Mouse (Mus musculus) forebrain, embryonic 13.5 days (tissue): ENCODE data around the gene Oard1. TPM values are rescaled to one million over a fixed set of nuclear protein-coding genes. Genes with fewer than 3 reads are reported as not detected.

Experiments
- ATAC-seq: fragments of 200-750 bp; cut with Nextera tagmentation; 2 replicates; pipeline ENCODE4 v1.8.0; 2017
- H3K27ac ChIP-seq: fragments of 300-500 bp; sonication (generic); 2 replicates; pipeline ENCODE4 v1.5.1; 2015; ENCODE audit warnings: inconsistent platforms, mild to moderate bottlenecking, moderate library complexity
- H3K27me3 ChIP-seq: fragments of 300-500 bp; sonication (generic); 2 replicates; pipeline ENCODE4 v1.6.1; 2015; ENCODE audit warnings: mild to moderate bottlenecking, inconsistent platforms
- H3K36me3 ChIP-seq: fragments of 300-500 bp; sonication (generic); 2 replicates; pipeline ENCODE4 v1.6.1; 2015; ENCODE audit warnings: mild to moderate bottlenecking, inconsistent platforms; ENCODE audit not compliant: poor library complexity, severe bottlenecking
- H3K4me1 ChIP-seq: fragments of 300-500 bp; sonication (generic); 2 replicates; pipeline ENCODE4 v1.6.1; 2015; ENCODE audit warnings: inconsistent platforms
- H3K4me2 ChIP-seq: fragments of 300-500 bp; sonication (generic); 2 replicates; pipeline ENCODE4 v1.6.1; 2015; ENCODE audit warnings: inconsistent platforms, mild to moderate bottlenecking, moderate library complexity
- H3K4me3 ChIP-seq: fragments of 300-500 bp; sonication (generic); 2 replicates; pipeline ENCODE4 v1.5.1; 2015; ENCODE audit warnings: mild to moderate bottlenecking, inconsistent platforms
- H3K9ac ChIP-seq: fragments of 300-500 bp; sonication (generic); 2 replicates; pipeline ENCODE4 v1.6.1; 2015; ENCODE audit warnings: mild to moderate bottlenecking, inconsistent platforms
- H3K9me3 ChIP-seq: fragments of 300-500 bp; sonication (generic); replicated peaks from 2 replicates; pipeline ENCODE4 v1.6.1; 2016; ENCODE audit warnings: inconsistent platforms
- WGBS: fragments of 180-500 bp; shearing (Covaris S2); methylation state at CpG from one replicate; pipeline ENCODE4 v1.1.7; 2015; 5-methylcytosine and 5-hydroxymethylcytosine counted together
- polyA plus RNA-seq: library from polyadenylated mRNA; unstranded; fragments of >200 nt; fragmentation: Nextera tagmentation; extraction: Ambion mirVana; gene quantifications from 2 replicates; pipeline ENCODE4 v1.2.1, GENCODE M21; 2015

Gene Oard1
- polyA plus RNA-seq, 1 experiment from 2014 or later = 74.4 TPM

DNA sequence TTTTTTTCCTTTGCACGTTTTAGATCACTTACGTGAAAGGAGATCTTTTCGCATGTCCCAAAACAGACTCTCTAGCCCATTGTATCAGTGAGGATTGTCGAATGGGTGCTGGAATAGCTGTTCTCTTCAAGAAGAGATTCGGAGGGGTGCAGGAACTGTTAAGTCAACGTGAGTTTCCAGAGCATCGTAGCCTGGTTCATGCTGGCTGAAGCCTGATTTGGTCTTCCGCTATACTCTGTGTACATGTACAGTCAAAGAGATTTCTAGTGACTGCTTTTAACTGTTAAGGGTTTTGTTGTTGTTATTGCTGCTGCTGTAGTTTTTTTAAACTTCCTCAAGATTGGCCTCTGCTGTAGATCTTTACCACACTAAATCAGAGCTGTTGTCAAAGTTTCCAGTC is 1.4 kb downstream of the Oard1 start:
- Histone ChIP-seq H3K27me3 (no peaks in the 10 kb centered on the region), H3K4me2 (peak overlapping the region; percentile 68), H3K4me3 (peak overlapping the region; percentile 83), H3K36me3 (peaks cover 35% of the 10 kb centered on the region), H3K4me1 (peaks cover 35% of the 10 kb centered on the region), H3K9me3 (no peaks in the 10 kb centered on the region), H3K9ac (peak overlapping the region; percentile 80), H3K27ac (peak overlapping the region; percentile 98)
- 51% methylated on average over 8 of the region's 8 CpGs for WGBS
- ATAC-seq = no peak

DNA sequence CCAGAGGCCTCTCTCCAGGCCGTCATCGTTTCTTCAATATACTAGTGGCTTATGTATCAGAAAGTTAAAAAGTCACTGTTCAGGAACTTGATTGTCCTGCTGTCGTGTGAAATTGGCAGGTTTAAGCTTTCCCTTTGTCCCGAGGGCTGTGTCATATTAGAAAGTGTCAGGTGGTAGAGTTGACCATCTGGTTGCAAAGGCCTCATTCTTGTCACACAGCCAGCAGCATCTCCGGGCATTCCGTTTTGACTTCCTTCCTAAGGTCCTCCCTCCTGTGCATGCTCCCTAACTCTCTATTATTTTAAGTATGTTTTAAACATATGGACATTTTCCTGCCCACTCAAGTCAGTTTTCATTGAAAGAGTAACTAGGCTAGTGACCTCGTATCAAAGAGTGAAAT is 6.2 kb downstream of the Oard1 start:
- Histone ChIP-seq H3K4me1 (peaks cover 14% of the 10 kb centered on the region), H3K4me3 (no peak overlapping the region), H3K9ac (no peak overlapping the region), H3K27me3 (no peaks in the 10 kb centered on the region), H3K9me3 (no peaks in the 10 kb centered on the region), H3K4me2 (no peak overlapping the region), H3K36me3 (peaks cover 53% of the 10 kb centered on the region), H3K27ac (no peak overlapping the region)
- WGBS = 89% methylated on average over 7 of the region's 7 CpGs
- no peak for ATAC-seq

DNA sequence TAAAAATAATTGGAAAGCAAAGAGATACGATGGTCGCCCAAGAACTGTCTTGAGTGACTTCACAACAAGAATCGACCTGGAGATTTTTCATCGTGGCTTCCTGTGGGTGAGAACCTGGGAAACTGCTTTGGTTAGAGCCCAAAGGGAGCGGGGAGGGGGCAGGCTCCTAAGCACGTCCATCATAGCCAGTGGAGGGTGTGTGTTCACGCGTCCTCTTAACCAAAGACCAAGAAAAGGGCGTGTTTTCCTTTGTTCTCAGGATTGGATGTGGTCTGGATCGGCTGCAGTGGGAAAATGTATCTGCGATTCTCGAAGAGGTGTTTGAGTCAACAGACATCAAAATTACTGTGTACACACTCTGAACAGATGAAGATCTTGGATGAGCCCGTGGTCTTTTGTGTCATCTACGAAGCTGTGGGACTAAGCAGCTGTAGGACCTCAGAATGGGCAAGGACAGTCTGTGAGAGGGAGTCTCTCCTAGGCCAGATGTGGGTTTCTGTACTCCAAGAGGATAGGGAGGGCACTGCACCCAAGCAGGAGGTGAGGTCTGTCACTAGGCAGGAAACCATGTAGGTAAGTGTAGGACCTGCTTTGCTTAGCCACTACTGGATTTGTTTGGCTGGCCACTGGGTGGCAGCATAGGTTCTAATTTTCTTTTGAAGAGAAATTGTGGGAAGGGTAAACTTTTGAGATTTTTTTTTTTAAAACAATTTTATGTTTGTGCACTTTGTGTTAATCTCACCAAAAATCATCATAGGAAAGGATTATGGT is 6.8 kb downstream of the Oard1 start:
- no peak overlapping the region for H3K4me3 ChIP-seq
- peak; percentile 83 for ATAC-seq
- 90% methylated on average over 14 of the region's 14 CpGs for WGBS
- no peak overlapping the region for H3K27ac ChIP-seq
- H3K4me2 ChIP-seq = no peak overlapping the region
- H3K9me3 ChIP-seq = no peaks in the 10 kb centered on the region
- H3K9ac ChIP-seq = no peak overlapping the region
- H3K4me1 ChIP-seq = peaks cover 14% of the 10 kb centered on the region
- H3K36me3 ChIP-seq = peaks cover 53% of the 10 kb centered on the region
- no peaks in the 10 kb centered on the region for H3K27me3 ChIP-seq

GRCm38 (mm10) chr17:48417521-48417920 is 7.7 kb downstream of the Oard1 start:
- no peak for ATAC-seq
- peaks cover 51% of the 10 kb centered on the region for H3K36me3 ChIP-seq
- H3K4me3 ChIP-seq = no peak overlapping the region
- H3K4me1 ChIP-seq = peaks cover 10% of the 10 kb centered on the region
- H3K9ac ChIP-seq = no peak overlapping the region
- no peak overlapping the region for H3K27ac ChIP-seq
- H3K9me3 ChIP-seq = no peaks in the 10 kb centered on the region
- H3K27me3 ChIP-seq = no peaks in the 10 kb centered on the region
- no peak overlapping the region for H3K4me2 ChIP-seq
- 92% methylated on average over 6 of the region's 6 CpGs for WGBS

DNA sequence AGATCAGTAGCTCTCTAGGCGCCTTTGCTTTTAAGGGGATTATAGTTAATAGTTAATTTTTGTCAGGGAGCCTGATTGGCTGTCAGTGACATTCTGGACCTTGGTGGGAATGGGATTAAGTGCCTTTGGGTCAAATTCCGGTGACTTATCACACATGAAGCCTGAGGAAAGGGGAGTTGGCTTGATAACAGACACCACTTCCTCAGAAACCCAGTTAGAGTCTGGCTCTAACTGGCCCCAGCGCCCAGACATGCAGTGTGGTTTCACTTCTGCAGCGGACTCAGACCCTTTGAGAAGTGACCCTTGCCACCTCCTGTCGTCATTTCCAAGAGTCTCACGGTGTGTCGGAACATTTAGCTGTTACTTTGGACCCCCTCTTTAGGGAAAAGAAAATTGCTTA is 8.4 kb downstream of the Oard1 start:
- ATAC-seq = no peak
- H3K4me2 ChIP-seq = no peak overlapping the region
- no peak overlapping the region for H3K9ac ChIP-seq
- H3K27ac ChIP-seq = no peak overlapping the region
- peaks cover 10% of the 10 kb centered on the region for H3K4me1 ChIP-seq
- H3K36me3 ChIP-seq = peaks cover 46% of the 10 kb centered on the region
- WGBS = 91% methylated on average over 7 of the region's 7 CpGs
- no peaks in the 10 kb centered on the region for H3K9me3 ChIP-seq
- H3K27me3 ChIP-seq = no peaks in the 10 kb centered on the region
- no peak overlapping the region for H3K4me3 ChIP-seq

- H3K4me1 ChIP-seq = peaks cover 10% of the 10 kb centered on the region
- 91% methylated on average over 1 of the region's 1 CpGs for WGBS
- no peak overlapping the region for H3K4me3 ChIP-seq
- H3K27ac ChIP-seq = no peak overlapping the region
- ATAC-seq = no peak
- H3K36me3 ChIP-seq = peaks cover 41% of the 10 kb centered on the region
- H3K9me3 ChIP-seq = no peaks in the 10 kb centered on the region
- no peak overlapping the region for H3K9ac ChIP-seq
- H3K4me2 ChIP-seq = no peak overlapping the region
- H3K27me3 ChIP-seq = no peaks in the 10 kb centered on the region
These were observed 9.0 kb downstream of the Oard1 start for GRCm38 (mm10) chr17:48418781-48419180.

- peaks cover 34% of the 10 kb centered on the region for H3K36me3 ChIP-seq
- WGBS = 62% methylated on average over 2 of the region's 2 CpGs
- H3K4me1 ChIP-seq = peaks cover 10% of the 10 kb centered on the region
- H3K9me3 ChIP-seq = no peaks in the 10 kb centered on the region
- H3K9ac ChIP-seq = no peak overlapping the region
- no peak overlapping the region for H3K4me3 ChIP-seq
- no peak overlapping the region for H3K4me2 ChIP-seq
- H3K27me3 ChIP-seq = no peaks in the 10 kb centered on the region
- ATAC-seq = no peak
- no peak overlapping the region for H3K27ac ChIP-seq
These were observed 9.8 kb downstream of the Oard1 start for GRCm38 (mm10) chr17:48419571-48419970.

GRCm38 (mm10) chr17:48424237-48424636 is 14.4 kb downstream of the Oard1 start:
- Histone ChIP-seq H3K4me2 (no peak overlapping the region), H3K9me3 (no peaks in the 10 kb centered on the region), H3K4me3 (no peak overlapping the region), H3K36me3 (peaks cover 1% of the 10 kb centered on the region; the same call in 1 of the 2 replicates), H3K4me1 (peaks cover 25% of the 10 kb centered on the region), H3K9ac (no peak overlapping the region), H3K27ac (no peak overlapping the region), H3K27me3 (no peaks in the 10 kb centered on the region)
- WGBS = 78% methylated on average over 9 of the region's 9 CpGs
- ATAC-seq = no peak

DNA sequence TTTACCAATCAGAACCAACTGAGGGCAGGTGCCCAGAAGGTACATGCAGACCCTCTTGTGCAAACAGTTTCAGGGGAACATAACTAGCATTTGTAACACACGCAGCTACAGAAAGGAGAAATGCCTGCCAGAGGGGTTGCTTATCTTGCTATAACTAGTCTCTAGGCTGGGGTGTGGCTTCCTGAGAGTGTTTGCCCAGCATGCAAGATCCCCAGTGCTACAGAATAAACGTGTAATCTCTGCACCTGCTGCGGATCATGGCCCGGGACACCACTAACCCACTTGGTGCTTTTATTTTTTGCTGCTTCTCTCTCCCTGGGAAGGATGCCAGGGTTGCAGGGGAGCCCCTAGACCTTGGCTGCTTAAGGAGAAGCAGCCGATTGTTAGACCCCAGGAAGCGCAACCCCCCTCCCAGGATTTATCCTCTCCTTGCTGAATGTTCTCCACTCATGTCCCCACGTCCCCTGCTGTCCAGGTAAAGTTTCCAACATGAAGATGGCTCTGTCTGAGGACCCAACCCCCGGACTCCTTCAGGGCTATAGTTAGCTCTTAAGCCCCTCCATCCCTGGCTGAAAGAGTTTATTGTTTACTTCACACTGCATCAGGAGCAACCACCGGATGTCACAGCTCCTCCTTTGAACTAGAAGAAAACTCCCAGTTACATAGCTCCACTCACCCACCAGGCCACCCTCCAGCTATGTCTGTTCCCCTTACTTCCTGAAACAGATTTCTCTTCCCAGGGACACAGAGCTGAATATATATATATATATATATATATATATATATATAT is 16.2 kb downstream of the Oard1 start:
- no peaks in the 10 kb centered on the region for H3K9me3 ChIP-seq
- WGBS = 29% methylated on average over 9 of the region's 9 CpGs
- ATAC-seq = no peak
- peaks cover 23% of the 10 kb centered on the region for H3K4me1 ChIP-seq
- no peaks in the 10 kb centered on the region for H3K36me3 ChIP-seq
- no peak overlapping the region for H3K4me3 ChIP-seq
- H3K27me3 ChIP-seq = no peaks in the 10 kb centered on the region
- H3K4me2 ChIP-seq = no peak overlapping the region
- H3K9ac ChIP-seq = no peak overlapping the region
- peak overlapping the region; percentile 36; the same call in 1 of the 2 replicates for H3K27ac ChIP-seq

GRCm38 (mm10) chr17:48426991-48427750 is 17.4 kb downstream of the Oard1 start:
- Histone ChIP-seq H3K4me1 (peaks cover 15% of the 10 kb centered on the region), H3K4me2 (no peak overlapping the region), H3K27me3 (no peaks in the 10 kb centered on the region), H3K9ac (no peak overlapping the region), H3K36me3 (no peaks in the 10 kb centered on the region), H3K4me3 (no peak overlapping the region), H3K9me3 (no peaks in the 10 kb centered on the region), H3K27ac (no peak overlapping the region; the same call in 1 of the 2 replicates)
- ATAC-seq = no peak
- WGBS = 75% methylated on average over 13 of the region's 13 CpGs

DNA sequence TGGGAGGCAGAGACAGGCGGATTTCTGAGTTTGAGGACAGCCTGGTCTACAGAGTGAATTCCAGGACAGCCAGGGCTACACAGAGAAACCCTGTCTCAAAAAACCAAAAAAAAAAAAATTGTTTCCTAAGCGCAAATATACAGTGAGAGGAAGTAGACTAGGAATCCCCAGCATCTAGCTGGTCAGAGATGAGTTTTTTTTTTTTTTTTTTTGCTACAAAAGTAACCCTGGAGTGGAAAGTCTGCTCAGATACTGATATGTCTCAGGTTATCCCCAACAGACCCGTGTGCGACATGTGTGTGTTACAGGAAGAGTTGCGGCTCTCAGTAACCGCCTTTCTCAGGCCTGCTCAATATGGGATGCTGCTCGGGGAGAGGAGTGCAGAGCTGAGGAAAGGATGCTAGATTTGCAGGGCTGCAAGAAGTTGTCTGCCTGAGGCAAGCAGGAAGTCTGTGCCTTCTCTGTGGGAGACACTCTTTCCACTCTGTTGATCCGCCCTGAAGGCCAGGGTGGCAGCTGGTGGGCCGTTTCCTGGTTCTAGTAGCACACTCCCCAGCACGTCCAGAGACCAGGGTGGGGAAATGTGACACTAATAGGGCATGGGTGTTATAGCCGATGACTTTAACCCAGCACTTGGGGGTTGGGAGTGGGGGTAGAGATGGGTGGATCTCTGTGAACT is 18.2 kb downstream of the Oard1 start:
- no peak overlapping the region for H3K9ac ChIP-seq
- no peak overlapping the region for H3K4me2 ChIP-seq
- peaks cover 23% of the 10 kb centered on the region for H3K4me1 ChIP-seq
- no peaks in the 10 kb centered on the region for H3K27me3 ChIP-seq
- 79% methylated on average over 11 of the region's 11 CpGs for WGBS
- no peaks in the 10 kb centered on the region for H3K36me3 ChIP-seq
- no peaks in the 10 kb centered on the region for H3K9me3 ChIP-seq
- no peak overlapping the region for H3K27ac ChIP-seq
- no peak overlapping the region for H3K4me3 ChIP-seq
- no peak for ATAC-seq
